Mouse (Mus musculus): ENCODE data around the gene Tcp11l2.

Tcp11l2 gene

DNA sequence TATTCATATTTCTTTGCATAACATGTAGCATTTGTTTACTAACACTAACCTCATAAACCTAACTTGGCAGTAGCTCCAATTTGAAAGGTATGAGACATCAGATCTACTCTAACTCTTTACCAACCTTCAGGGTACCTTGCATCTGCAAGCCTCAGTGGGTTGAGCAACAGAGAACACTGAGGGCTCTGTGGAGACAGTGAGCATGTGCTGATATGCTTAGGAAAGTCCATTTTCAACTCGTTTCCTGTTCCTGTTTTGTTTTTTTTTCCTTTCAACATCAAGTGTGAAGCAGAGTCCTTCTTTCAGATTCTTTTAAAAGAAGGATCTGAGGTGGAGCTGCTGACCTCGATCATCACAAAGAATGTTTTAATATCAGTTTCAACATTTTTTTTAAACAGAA, 20.3 kb upstream of the Tcp11l2 start:
- DNase-seq (ENCODE audit: low read depth in 1 of 2, low spot score in 2 of 2), result no peak

GRCm38 (mm10) chr10:84558511-84558910, 17.9 kb upstream of the Tcp11l2 start:
- no peak for DNase-seq (ENCODE audit: low read depth in 1 of 2, low spot score in 2 of 2)

- DNase-seq (ENCODE audit: low read depth in 1 of 2, low spot score in 2 of 2), result no peak
Measured at GRCm38 (mm10) chr10:84559986-84560385, 16.4 kb upstream of the Tcp11l2 start.

GRCm38 (mm10) chr10:84562121-84562520, 14.3 kb upstream of the Tcp11l2 start:
- DNase-seq (ENCODE audit: low read depth in 1 of 2, low spot score in 2 of 2), result no peak

DNA sequence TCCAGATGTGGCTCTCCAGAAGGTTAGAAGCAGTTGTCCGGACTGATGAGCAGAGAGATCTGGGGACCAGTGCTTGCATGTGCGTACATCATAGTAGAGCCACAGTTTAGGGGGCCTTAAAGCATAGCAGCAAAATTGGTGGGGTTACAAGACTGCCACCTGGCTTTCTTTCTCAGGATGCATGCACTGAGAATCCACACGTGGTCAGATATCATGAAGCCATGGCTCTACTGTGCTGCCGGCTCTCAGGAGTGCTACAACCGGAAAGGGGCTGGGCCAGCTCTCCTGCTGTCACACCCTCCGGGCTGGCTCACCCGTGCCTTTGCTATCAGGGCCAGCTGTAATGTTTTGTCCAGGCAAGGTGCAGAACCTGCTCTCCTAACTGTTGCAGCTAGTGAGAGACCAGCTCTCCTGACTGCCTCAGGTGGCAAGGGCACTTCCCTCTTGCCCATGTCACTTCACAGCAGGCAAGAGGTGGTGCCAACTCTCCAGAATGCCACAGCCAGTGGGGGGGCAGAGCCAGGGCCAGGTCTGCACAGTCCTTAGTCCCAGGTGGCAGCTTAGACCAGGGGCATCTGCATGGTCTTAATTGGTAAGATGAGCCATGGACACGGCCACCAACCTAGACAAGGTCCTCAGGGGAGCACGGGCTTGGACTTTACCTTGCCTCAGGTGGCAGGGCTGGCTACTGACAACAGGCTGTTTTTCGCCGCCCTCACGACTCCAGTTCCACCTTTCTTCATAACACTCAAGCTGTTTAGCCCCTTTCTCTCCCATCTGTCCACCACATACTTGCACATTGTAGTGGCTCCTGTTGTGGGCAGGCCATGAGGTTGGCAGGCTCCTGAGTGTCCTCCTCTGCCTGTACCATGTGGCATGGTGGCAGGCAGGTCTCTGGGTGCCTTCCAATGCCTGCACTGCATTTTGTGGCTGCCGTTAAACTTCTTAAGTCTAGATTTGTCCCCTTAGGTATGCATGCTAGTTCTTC, 13.6 kb upstream of the Tcp11l2 start:
- DNase-seq (ENCODE audit: low read depth in 1 of 2, low spot score in 2 of 2), result no peak

- no peak for DNase-seq (ENCODE audit: low read depth in 1 of 2, low spot score in 2 of 2)
Measured at GRCm38 (mm10) chr10:84564427-84564826, 12.0 kb upstream of the Tcp11l2 start.

DNA sequence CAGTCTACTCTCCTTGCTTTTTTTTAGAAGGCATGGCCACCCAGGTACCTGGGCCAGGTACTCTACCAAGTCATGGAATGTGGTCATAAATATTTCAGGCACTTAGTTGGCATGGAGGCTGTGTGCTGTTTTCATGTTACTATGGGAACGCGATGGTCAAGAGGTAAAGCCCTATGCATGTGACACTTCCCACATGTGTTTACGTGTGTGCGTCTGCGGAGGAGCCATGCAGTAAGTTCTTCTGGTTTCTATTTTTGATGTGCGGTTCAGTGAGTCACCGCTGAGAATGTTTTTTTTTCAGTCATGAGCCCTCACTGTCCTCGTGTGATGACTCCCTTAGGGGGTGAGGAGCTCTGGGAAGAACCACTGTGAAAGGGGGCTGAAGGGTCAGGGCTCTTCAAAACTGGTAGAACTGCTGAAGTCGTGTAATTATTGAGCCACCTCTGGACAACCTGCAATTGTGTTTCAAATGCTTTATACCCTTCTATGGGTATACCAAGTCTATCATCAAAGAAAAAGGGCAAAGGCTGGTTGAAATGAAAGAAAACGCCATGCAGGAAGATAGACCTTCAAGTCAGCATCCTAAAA, 5.3 kb upstream of the Tcp11l2 start:
- no peak for DNase-seq (ENCODE audit: low read depth in 1 of 2, low spot score in 2 of 2)

DNA sequence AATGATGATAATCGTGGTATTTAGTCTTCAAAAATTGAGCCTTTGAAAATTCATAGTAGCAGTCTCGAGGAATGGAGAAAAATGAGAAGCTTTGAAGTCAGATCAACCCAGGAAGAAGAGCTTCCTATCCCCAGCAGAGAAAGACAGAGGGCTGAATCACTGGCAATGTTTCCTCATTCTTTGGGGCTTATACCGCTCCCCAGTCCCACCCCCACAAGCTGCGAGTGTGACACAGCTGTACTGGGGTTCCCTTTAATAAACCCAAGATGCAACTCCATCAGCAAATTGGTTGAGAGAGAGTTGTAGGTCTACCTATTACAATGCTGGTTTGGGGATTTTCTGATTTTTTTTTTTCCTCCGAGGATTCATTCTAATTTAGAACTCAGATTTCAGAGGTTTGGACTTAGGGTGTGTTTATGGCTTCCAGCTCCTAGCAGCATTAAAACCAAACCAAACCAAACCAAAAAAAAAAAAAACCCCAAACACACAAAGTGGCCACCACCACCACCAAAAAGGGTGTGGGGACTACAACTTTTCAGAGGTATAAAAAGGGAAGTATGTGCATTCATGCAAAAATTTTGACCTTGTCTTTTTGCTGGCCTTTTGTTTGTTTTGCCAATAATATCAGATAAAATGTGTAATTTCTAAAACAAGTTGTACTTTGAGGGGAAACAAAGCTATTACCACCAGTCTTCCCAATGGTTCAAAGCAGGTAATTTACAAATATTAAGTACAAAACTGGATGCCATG, 2.6 kb upstream of the Tcp11l2 start:
- DNase-seq (ENCODE audit: low read depth in 1 of 2, low spot score in 2 of 2), result peak in 1 of 2 experiments; percentile 38

DNA sequence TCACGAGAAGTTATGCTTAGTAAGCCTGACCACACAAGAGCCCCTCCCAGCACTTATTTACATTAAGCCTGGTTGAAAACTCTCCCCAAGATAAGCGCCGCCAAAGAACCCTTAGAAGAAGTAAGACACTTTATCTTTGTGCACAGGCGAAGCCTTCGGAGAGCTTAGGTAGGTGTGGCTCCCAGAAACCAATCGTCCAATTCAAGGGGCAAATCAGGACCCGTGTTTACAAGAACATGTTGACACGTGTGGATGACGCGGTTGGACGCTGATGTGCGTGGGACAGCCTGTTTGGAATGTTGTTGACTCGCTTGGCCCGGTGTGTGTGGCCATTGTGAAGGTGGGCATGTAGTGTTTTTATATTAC, 414 bp upstream of the Tcp11l2 start:
- no peak for DNase-seq (ENCODE audit: low read depth in 1 of 2, low spot score in 2 of 2)

GRCm38 (mm10) chr10:84577071-84577727, 773 bp downstream of the Tcp11l2 start:
- peak; percentile 52 to 84 for DNase-seq (ENCODE audit: low read depth in 1 of 2, low spot score in 2 of 2)

DNA sequence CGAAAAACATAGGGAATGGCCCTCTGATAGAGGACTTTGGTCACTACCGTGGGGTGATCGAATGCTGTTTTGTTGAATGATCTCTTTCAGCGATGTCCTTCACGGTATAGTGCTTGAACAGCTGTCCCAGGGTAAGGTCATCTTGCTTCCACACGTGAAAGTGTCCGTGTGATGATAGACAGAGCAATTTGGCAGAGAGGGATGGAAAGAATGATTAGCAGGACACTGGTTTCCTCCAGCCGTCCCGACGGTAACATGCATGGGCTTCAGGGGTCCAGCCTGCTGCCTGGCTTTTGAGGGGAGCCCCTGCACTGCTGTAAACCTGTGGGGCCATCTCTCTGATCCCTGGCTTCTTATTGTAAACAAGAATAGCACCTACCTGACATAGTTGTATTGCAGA, 2.3 kb downstream of the Tcp11l2 start:
- no peak for DNase-seq (ENCODE audit: low read depth in 1 of 2, low spot score in 2 of 2)

GRCm38 (mm10) chr10:84579527-84579926, 3.1 kb downstream of the Tcp11l2 start:
- DNase-seq (ENCODE audit: low read depth in 1 of 2, low spot score in 2 of 2), result no peak

- no peak for DNase-seq (ENCODE audit: low read depth in 1 of 2, low spot score in 2 of 2)
Measured at GRCm38 (mm10) chr10:84581191-84581590, 4.8 kb downstream of the Tcp11l2 start.

GRCm38 (mm10) chr10:84582236-84582635, 5.8 kb downstream of the Tcp11l2 start:
- no peak for DNase-seq (ENCODE audit: low read depth in 1 of 2, low spot score in 2 of 2)

- no peak for DNase-seq (ENCODE audit: low read depth in 1 of 2, low spot score in 2 of 2)
Measured at GRCm38 (mm10) chr10:84584451-84585293, 8.2 kb downstream of the Tcp11l2 start.

GRCm38 (mm10) chr10:84585294-84585650, 8.8 kb downstream of the Tcp11l2 start:
- no peak for DNase-seq (ENCODE audit: low read depth in 1 of 2, low spot score in 2 of 2)

DNA sequence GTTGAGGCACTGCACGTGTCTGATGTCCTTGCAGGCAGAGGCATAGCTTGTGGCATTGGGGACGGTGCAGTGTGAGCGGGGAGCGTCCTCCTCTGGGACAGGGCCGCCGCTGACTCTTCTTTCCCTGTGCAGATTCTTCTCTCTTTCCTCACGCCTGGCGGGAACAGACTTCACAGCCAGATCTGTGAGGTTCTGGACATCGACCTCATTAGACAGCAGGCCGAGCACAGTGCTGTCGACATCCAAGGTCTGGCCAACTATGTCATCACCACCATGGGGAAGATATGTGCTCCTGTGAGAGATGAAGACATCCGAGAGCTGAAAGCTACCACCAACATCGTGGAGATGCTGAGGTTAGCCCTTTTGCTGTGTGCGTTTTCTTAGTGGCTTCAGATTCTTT, 14.5 kb downstream of the Tcp11l2 start:
- no peak for DNase-seq (ENCODE audit: low read depth in 1 of 2, low spot score in 2 of 2)

DNA sequence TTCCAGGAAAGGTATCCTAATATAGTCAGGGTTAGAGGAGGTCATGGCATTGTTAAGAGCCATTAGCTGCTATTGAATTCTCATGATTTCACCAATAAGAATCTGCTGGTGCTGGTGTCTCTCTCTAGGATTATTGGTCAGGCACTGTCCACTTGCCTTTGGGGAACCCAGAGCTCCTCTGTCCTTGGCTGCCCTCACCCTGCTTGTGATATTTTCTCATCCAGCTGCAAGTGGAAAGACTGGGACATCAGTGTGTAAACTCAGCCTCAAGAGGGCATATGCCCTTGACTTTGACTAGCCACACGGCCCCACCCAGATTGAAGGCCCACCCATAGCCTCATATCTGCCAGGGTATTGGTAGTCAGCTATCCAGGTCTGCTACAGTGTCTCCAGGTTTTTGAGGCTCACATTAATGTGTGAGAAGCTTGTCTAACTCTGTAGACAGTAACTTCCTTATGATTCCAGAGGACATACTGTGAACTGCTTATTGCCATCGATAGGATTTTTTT, 15.3 kb downstream of the Tcp11l2 start:
- DNase-seq (ENCODE audit: low read depth in 1 of 2, low spot score in 2 of 2), result no peak

DNA sequence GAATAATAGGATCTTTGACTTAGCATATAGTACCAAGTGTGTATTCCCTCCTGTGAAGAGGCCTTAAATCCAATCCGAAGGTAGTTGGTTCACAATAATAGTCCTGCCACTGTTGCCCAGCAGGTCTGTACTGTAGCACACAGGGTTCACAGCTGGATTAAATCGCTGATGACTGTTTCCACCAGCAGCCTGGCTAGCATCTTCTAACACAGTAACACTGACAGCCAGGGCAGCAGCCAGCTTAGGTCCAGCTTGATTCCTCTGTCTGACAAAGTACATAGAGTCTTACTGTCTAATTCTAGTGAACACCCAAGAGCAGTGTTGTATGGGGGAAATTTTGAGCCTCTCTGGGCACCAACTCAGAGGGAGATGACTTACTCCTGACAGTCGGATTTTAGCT, 16.3 kb downstream of the Tcp11l2 start:
- no peak for DNase-seq (ENCODE audit: low read depth in 1 of 2, low spot score in 2 of 2)

- DNase-seq (ENCODE audit: low read depth in 1 of 2, low spot score in 2 of 2), result no peak
Measured at GRCm38 (mm10) chr10:84597127-84597785, 20.8 kb downstream of the Tcp11l2 start.
